Mouse (Mus musculus): ENCODE measurements at regions not wholly inside any gene's neighbourhood (a gene's known extent, or its start where the extent isn't known, plus 50 kb on each side); places are given as distances from the start of the nearest gene placed in this dataset.

GRCm38 (mm10) chr13:112237377-112237776 is 50.9 kb upstream of the Ankrd55 start:
- DNase-seq, result no peak

GRCm38 (mm10) chr13:112237917-112238316 is 50.3 kb upstream of the Ankrd55 start:
- DNase-seq, result no peak

Data from thymus, postnatal 36 days (tissue).